Mouse (Mus musculus) embryonic fibroblast, embryonic 13.5 days (primary cell): ENCODE measurements around the gene Depdc1b.

Experiments used
- CTCF ChIP-seq: IDR thresholded peaks from 2 replicates; pipeline ENCODE4 v1.5.1; 2011; ENCODE audit warnings: mild to moderate bottlenecking, control low read depth, low read length, moderate library complexity, borderline replicate concordance; ENCODE audit not compliant: insufficient read depth
- POLR2A ChIP-seq: IDR thresholded peaks from 2 replicates; pipeline ENCODE4 v1.6.1; 2011; ENCODE audit warnings: low read depth, mild to moderate bottlenecking, control low read depth, low read length, moderate library complexity

DNA sequence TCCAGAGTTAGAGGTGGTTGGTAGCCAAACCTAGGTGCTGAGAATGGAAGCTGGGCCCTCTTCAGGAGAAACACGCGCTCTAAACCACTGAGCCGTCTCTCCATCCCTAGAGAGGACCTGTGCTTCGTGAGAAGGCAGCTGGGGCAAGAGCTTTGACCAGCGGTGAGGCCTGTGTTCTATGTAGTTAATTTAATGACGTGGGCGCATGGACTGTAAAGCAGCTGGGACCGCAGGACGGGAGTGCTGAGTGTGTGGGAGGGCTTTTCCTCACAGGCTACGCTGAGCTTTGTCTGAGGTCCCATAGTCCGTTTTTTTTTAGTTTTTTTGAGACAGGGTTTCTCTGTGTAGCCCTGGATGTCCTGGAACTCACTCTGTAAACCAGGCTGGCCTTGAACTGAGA is 20.1 kb downstream of the Depdc1b start:
- TF ChIP-seq CTCF (no peak), POLR2A (no peak)
